Mouse (Mus musculus): ENCODE measurements around the gene Cst13.

Gene Cst13

GRCm38 (mm10) chr2:148875335-148875811 lies 55.5 kb downstream of the Cst13 start, which contains the start of gene Cst3:
Gene Cst3 (minus strand): TSS chr2:148875692.
- peak; percentile 87 for DNase-seq (ENCODE audit: low spot score)

- no peak for DNase-seq (ENCODE audit: low spot score)
These were observed 57.3 kb downstream of the Cst13 start for GRCm38 (mm10) chr2:148877016-148877770.

GRCm38 (mm10) chr2:148878641-148879130 lies 58.8 kb downstream of the Cst13 start:
- DNase-seq (ENCODE audit: low spot score) = no peak

GRCm38 (mm10) chr2:148879199-148879598 lies 59.3 kb downstream of the Cst13 start:
- no peak for DNase-seq (ENCODE audit: low spot score)
